Mouse (Mus musculus) hindbrain, embryonic 14.5 days (tissue): ENCODE measurements at regions not wholly inside any gene's neighbourhood (a gene's known extent, or its start where the extent isn't known, plus 50 kb on each side); places are given as distances from the start of the nearest gene placed in this dataset.
A peak's percentile ranks its signal among the peaks of the same experiment; 100 is the strongest.

ENCODE experiments used
- ATAC-seq: fragments of 200-750 bp; cut with Nextera tagmentation; 2 replicates; pipeline ENCODE4 v1.8.0; 2017; ENCODE audit warnings: moderate number of reproducible peaks, mild to moderate bottlenecking, moderate TSS enrichment, moderate library complexity; ENCODE audit not compliant: low FRiP score
- DNase-seq: peaks from one replicate; pipeline ENCODE4 v3.0.0-alpha.2; 2015; ENCODE audit warnings: low spot score
- H3K27ac ChIP-seq: fragments of 300-500 bp; sonication (generic); 2 replicates; pipeline ENCODE4 v1.5.1; 2014; ENCODE audit warnings: mild to moderate bottlenecking, moderate library complexity
- H3K27me3 ChIP-seq: fragments of 300-500 bp; sonication (generic); 2 replicates; pipeline ENCODE4 v1.6.1; 2014; ENCODE audit warnings: mild to moderate bottlenecking, low read length, mixed read lengths; ENCODE audit not compliant: control insufficient read depth, insufficient read depth
- H3K36me3 ChIP-seq: fragments of 300-500 bp; sonication (generic); replicated peaks from 2 replicates; pipeline ENCODE4 v1.6.1; 2014; ENCODE audit not compliant: control insufficient read depth, insufficient read depth
- H3K4me1 ChIP-seq: fragments of 300-500 bp; sonication (generic); replicated peaks from 2 replicates; pipeline ENCODE4 v1.6.1; 2014; ENCODE audit warnings: antibody characterized with exemption, low read length, mixed read lengths; ENCODE audit not compliant: control insufficient read depth, insufficient read depth
- H3K4me2 ChIP-seq: fragments of 300-500 bp; sonication (generic); replicated peaks from 2 replicates; pipeline ENCODE4 v1.6.1; 2014; ENCODE audit warnings: mild to moderate bottlenecking, moderate library complexity
- H3K4me3 ChIP-seq: fragments of 300-500 bp; sonication (generic); replicated peaks from 2 replicates; pipeline ENCODE4 v1.5.1; 2014; ENCODE audit warnings: mild to moderate bottlenecking, low read length
- H3K9ac ChIP-seq: fragments of 300-500 bp; sonication (generic); 2 replicates; pipeline ENCODE4 v1.6.1; 2014
- H3K9me3 ChIP-seq: fragments of 300-500 bp; sonication (generic); 2 replicates; pipeline ENCODE4 v1.6.1; 2016; ENCODE audit warnings: low read length; ENCODE audit not compliant: control insufficient read depth
- WGBS: fragments of 180-500 bp; shearing (Covaris S2); extraction: QIAGEN DNeasy Blood & Tissue Kit; methylation state at CpG from one replicate; pipeline ENCODE4 v1.1.7; 2014; 5-methylcytosine and 5-hydroxymethylcytosine counted together

DNA sequence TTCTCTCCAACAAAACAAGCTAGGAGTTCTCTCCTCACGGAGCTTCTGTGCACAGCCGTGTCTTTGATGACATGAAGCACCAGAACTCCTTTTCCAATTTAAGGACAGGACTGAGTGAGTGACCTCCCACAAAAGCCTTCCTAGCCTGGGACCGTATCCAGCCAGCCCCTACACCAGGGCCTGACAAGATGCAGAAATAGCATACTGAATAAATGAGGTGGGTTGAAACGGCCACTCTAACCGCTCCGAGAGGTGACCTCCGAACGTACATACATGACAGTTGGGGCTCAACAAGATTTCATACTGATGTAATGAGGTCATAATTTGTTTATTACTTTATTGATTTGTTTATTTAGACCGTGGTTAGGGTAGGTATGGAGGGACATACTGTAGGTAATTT is 101.9 kb upstream of the Mrps22 start:
- H3K36me3 ChIP-seq, result no peaks in the 10 kb centered on the region
- H3K4me3 ChIP-seq, result no peak overlapping the region
- no peak overlapping the region for H3K27ac ChIP-seq
- H3K4me2 ChIP-seq, result no peak overlapping the region
- ATAC-seq (no peak), DNase-seq (no peak)
- 82% methylated on average over 9 of the region's 9 CpGs for WGBS
- H3K9me3 ChIP-seq, result no peaks in the 10 kb centered on the region
- H3K27me3 ChIP-seq, result no peaks in the 10 kb centered on the region
- no peak overlapping the region for H3K9ac ChIP-seq
- no peaks in the 10 kb centered on the region for H3K4me1 ChIP-seq

DNA sequence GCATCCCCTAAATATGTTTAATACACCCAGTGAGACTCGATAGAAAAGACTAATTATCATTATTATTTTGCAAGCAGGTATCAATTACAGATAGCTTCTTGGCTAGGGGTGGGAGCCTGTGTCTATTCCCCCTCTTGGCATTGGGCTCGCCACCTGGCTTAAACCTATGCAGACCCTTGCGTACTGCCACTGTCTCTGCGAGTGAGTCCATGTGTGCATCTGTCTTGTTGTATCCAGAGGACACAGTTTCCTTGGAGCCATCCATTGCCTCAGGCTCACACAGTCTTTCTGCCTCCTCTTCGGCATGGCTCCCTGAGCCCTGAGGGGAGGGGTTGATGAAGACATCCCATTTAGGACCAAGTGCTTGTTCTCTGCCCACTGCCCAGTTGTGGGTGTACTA is 99.1 kb upstream of the Mrps22 start:
- no peaks in the 10 kb centered on the region for H3K27me3 ChIP-seq
- DNase-seq (no peak), ATAC-seq (no peak)
- H3K4me2 ChIP-seq, result no peak overlapping the region
- no peak overlapping the region for H3K27ac ChIP-seq
- 86% methylated on average over 5 of the region's 5 CpGs for WGBS
- no peak overlapping the region for H3K4me3 ChIP-seq
- no peaks in the 10 kb centered on the region for H3K36me3 ChIP-seq
- H3K9ac ChIP-seq, result no peak overlapping the region
- H3K4me1 ChIP-seq, result no peaks in the 10 kb centered on the region
- H3K9me3 ChIP-seq, result no peaks in the 10 kb centered on the region

DNA sequence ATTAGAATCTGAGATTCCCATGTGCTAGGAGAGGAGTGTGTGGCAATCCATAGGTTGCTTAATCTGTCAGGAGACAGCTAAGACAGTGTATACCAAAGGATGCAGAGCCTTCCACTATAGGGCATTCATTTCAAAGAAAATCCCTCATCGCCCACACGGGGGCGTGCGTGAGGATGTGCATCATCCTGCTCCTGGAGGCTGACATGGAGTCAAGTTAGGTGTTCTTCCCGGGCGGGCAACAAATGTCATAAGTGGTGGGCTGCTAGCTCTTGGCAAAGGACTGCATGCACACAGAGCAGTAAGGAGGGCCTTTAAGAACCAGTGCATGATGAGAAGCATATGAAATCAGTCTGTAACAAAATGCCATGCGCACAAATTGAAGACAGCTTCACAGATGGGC is 95.7 kb upstream of the Mrps22 start:
- no peak overlapping the region for H3K4me2 ChIP-seq
- DNase-seq (no peak), ATAC-seq (no peak)
- no peak overlapping the region for H3K4me3 ChIP-seq
- no peaks in the 10 kb centered on the region for H3K36me3 ChIP-seq
- 36% methylated on average over 7 of the region's 7 CpGs for WGBS
- H3K4me1 ChIP-seq, result no peaks in the 10 kb centered on the region
- no peak overlapping the region for H3K27ac ChIP-seq
- H3K9me3 ChIP-seq, result no peaks in the 10 kb centered on the region
- no peak overlapping the region for H3K9ac ChIP-seq
- H3K27me3 ChIP-seq, result no peaks in the 10 kb centered on the region

DNA sequence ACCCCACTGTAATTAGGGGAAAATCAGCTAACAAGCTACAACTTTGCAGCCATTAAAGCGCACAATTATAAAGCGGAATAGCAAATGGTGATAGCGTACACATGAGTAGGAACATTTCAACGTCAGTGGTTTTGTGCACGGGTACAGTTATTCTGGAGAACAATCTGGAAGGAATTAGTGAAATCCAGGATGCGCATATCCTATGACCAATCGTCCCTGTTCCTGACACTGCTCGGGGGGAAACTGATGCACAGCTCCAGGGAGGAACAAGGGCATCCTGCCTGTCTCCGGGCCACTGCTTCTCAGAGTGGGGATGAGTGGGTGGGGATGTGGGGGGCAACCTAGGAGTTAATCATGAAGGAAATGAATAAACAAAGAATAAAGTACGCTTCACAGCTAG is 93.6 kb upstream of the Mrps22 start:
- Histone ChIP-seq H3K36me3 (no peaks in the 10 kb centered on the region), H3K27me3 (no peaks in the 10 kb centered on the region), H3K4me3 (no peak overlapping the region), H3K27ac (no peak overlapping the region), H3K9me3 (no peaks in the 10 kb centered on the region), H3K4me1 (no peaks in the 10 kb centered on the region), H3K4me2 (no peak overlapping the region), H3K9ac (no peak overlapping the region)
- no peak for DNase-seq
- WGBS, result 75% methylated on average over 10 of the region's 10 CpGs
- no peak for ATAC-seq

DNA sequence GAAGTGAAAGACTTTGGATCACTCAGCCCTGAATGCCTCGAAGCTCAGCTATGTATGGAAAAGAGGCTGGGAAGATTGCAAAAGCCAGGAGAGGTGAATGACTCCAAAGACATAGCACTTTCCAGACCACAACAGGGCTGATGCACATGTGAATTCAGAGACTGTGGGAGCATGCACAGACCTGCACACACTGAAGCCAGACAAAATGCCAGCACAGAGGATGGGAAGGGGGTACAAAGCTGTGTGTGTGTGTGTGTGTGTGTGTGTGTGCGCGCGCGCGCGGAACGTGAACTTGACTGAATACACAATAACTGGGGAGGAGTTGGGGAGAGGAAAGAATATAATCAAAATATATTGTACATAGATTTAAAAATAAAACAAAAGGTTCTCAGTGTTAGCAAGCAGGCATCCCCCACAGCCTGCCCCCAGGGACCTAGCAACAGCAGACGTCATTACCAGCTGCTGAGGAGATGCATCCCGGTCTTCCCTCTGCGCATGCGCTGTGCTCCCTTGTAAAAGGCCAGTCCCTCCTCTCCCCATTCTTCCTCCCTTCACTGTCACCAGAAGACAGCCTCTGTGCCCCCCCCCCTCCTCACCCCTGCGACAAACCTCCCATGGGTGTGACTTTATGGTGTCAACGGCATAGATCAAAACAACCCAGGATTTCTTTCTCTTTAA is 89.5 kb upstream of the Mrps22 start:
- Histone ChIP-seq H3K36me3 (no peaks in the 10 kb centered on the region), H3K4me2 (no peak overlapping the region), H3K4me3 (no peak overlapping the region), H3K9me3 (no peaks in the 10 kb centered on the region), H3K27me3 (no peaks in the 10 kb centered on the region), H3K27ac (no peak overlapping the region), H3K4me1 (no peaks in the 10 kb centered on the region), H3K9ac (no peak overlapping the region)
- ATAC-seq, result peak; percentile 6; the same call in 1 of the 2 replicates
- DNase-seq, result peak; percentile 52
- WGBS, result 75% methylated on average over 14 of the region's 14 CpGs

DNA sequence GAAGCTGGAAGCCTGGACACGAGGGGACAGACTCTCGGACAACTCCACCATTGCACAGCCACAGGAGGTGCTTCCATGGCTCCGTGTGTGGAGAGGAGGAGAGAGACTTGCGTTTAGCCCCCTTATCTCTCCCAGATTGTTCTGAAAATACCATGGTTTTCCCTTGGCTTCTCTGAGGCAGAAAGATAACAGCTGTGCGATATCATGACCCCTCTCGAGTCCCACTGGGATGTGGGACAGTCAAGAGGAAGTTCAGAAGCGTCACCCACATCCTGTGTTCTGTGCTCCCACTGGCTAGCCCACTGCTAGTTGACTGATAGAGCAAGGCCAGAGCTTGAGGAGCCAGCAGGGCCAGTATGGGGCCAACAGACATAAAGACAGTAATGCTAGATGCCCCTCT is 84.1 kb upstream of the Mrps22 start:
- no peaks in the 10 kb centered on the region for H3K4me1 ChIP-seq
- H3K27ac ChIP-seq, result no peak overlapping the region
- ATAC-seq, result no peak

DNA sequence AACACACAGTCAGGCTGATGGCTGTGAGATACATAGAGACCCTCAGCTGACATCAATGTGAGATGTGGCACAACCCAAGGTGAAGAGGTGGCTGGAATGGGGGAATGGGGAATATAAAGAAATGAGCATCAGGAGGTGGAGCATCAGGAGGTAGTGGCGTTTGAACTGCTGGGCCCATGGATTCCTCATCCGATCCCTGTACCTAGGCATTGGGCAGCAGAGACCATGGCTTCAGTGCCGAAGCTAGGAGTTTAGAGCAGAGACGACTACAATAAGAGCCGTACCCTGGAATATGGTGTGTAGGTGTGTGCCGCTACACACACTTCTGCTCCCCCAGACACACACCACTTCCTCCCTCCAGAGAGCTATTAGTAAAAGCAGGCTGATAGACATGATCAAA is 82.9 kb upstream of the Mrps22 start:
- Histone ChIP-seq H3K27ac (no peak overlapping the region), H3K4me2 (no peak overlapping the region), H3K4me3 (no peak overlapping the region), H3K36me3 (no peaks in the 10 kb centered on the region), H3K4me1 (no peaks in the 10 kb centered on the region), H3K27me3 (no peaks in the 10 kb centered on the region), H3K9ac (no peak overlapping the region), H3K9me3 (no peaks in the 10 kb centered on the region)
- DNase-seq (no peak), ATAC-seq (no peak)
- 92% methylated on average over 6 of the region's 6 CpGs for WGBS

More for the DNA sequence above, 84.1 kb upstream of the Mrps22 start:
- no peak overlapping the region for H3K4me3 ChIP-seq
- no peaks in the 10 kb centered on the region for H3K36me3 ChIP-seq
- 87% methylated on average over 7 of the region's 7 CpGs for WGBS
- DNase-seq, result no peak
- no peaks in the 10 kb centered on the region for H3K9me3 ChIP-seq
- no peaks in the 10 kb centered on the region for H3K27me3 ChIP-seq
- no peak overlapping the region for H3K4me2 ChIP-seq
- no peak overlapping the region for H3K9ac ChIP-seq

DNA sequence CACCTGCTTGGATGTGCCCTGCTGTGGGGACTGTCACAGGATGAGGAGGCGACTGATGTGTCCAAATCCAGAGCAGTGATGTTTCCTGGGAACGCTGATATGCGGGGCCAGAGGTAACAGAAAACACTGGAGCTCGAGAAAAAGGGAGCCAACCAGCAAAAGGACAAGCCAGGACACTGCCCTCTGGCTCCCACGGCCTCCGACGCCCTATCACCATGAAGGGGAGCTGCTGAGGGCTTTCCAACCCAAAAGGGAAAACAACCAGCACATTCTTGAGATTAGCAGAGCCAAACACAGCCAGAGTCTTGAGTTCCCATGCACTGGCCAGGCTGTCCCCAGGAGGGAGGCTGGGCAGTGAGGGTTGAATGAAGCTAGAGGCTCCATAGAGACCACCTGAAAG is 74.2 kb upstream of the Mrps22 start:
- H3K4me3 ChIP-seq, result no peak overlapping the region
- no peaks in the 10 kb centered on the region for H3K4me1 ChIP-seq
- 81% methylated on average over 7 of the region's 7 CpGs for WGBS
- H3K9ac ChIP-seq, result no peak overlapping the region
- H3K4me2 ChIP-seq, result no peak overlapping the region
- H3K27ac ChIP-seq, result no peak overlapping the region
- no peaks in the 10 kb centered on the region for H3K27me3 ChIP-seq
- H3K9me3 ChIP-seq, result no peaks in the 10 kb centered on the region
- H3K36me3 ChIP-seq, result no peaks in the 10 kb centered on the region
- no peak for DNase-seq
- ATAC-seq, result no peak

DNA sequence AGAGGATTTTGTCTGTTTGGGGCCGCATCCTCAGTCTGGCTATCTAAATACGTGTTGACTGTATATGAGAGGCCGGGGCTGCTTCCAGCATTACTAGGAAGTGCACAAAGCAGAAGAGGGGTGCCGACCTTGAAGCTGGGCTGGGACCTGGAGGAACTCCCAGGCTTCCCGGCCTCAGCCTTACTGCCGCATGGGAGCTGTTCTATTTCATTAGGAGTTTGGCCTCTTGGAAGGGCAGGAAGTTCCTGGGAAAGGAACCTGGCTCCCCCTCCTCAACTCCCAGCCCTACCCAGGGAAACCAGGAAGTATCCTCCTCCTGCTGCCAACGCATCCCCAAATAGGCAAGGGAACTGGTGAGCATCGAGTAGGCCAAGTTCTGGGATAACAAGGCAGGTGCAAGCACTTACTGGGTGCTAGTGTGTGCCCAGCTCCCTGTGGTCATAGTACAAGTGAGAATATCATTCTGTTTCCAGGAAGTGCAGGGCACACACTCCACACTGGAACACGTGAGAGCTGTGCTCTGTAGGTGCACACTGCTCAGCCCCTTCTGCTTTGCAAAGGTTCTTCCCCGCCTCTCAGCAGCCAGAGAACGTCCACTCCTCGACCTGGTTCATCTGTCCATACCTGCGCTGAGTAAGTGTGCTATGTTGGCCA is 72.1 kb upstream of the Mrps22 start:
- H3K9ac ChIP-seq, result no peak overlapping the region
- WGBS, result 88% methylated on average over 13 of the region's 13 CpGs
- no peaks in the 10 kb centered on the region for H3K9me3 ChIP-seq
- no peak overlapping the region for H3K27ac ChIP-seq
- no peaks in the 10 kb centered on the region for H3K4me1 ChIP-seq
- H3K4me2 ChIP-seq, result no peak overlapping the region
- no peaks in the 10 kb centered on the region for H3K27me3 ChIP-seq
- H3K36me3 ChIP-seq, result no peaks in the 10 kb centered on the region
- ATAC-seq, result no peak
- no peak for DNase-seq
- no peak overlapping the region for H3K4me3 ChIP-seq

DNA sequence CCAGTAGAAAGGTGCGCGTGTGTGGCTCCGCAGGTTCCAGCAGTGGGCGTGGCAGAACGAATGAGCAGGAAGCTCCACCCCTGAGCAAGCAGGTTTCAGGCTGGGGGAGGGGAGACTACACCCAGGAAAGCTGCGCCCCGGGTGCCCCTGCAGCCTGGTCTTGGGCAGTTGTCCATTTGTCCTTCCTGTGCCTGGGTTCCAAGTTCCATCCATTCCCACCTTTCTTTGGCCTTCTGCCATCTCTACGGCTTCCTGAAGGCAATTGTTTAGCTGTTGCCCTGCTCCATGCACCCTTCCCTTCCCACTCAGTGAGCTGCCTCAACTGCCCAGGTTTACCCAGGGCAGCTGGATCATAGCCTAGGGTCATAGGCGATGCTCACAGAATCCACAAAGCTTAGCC is 70.9 kb upstream of the Mrps22 start:
- ATAC-seq, result no peak
- no peaks in the 10 kb centered on the region for H3K9me3 ChIP-seq
- no peak for DNase-seq
- no peak overlapping the region for H3K27ac ChIP-seq
- H3K9ac ChIP-seq, result no peak overlapping the region
- no peak overlapping the region for H3K4me2 ChIP-seq
- no peaks in the 10 kb centered on the region for H3K4me1 ChIP-seq
- H3K27me3 ChIP-seq, result no peaks in the 10 kb centered on the region
- WGBS, result 51% methylated on average over 9 of the region's 9 CpGs
- H3K4me3 ChIP-seq, result no peak overlapping the region
- H3K36me3 ChIP-seq, result no peaks in the 10 kb centered on the region
